Mouse (Mus musculus) left cerebral cortex, postnatal 4 days (tissue): ENCODE measurements around the gene Sec31a. TPM values are rescaled to one million over a fixed set of nuclear protein-coding genes. Genes with fewer than 3 reads are reported as not detected.
"Not testable (repeated sequence)": the region's sequence is repeated elsewhere in the genome, so short reads cannot be mapped to it uniquely, and the experiment has no call there.

Experiments used
- DNase-seq: peaks from one replicate; pipeline ENCODE4 v3.0.0-alpha.2; 2022
- intact Hi-C: fragments of 180-260 bp; cut with DNase I; formaldehyde crosslinking; loops from one replicate; pipeline ENCODE4 v1.15.1; 2025
- total RNA-seq, 2 experiments: library from RNA; stranded (reverse); gene quantifications; 2 replicates each; pipeline ENCODE4 v1.2.3; 2021

The Sec31a gene
- total RNA-seq, result 100 to 1,000 TPM; 104 to 115 TPM

GRCm38 (mm10) chr5:100415761-100416590 is at the start of gene Sec31a:
TSS of gene Sec31a (minus strand) at chr5:100416234.
- intact Hi-C loops, result no loop called here
- DNase-seq, result peak; percentile 98

- DNase-seq, result no peak
- intact Hi-C loops, result no loop called here
Observed at GRCm38 (mm10) chr5:100462374-100462773, 46.3 kb upstream of the Sec31a start.

- intact Hi-C loops, result no loop called here
- no peak for DNase-seq
Observed at GRCm38 (mm10) chr5:100461526-100461925, 45.5 kb upstream of the Sec31a start.

GRCm38 (mm10) chr5:100459468-100459867 is 43.4 kb upstream of the Sec31a start:
- no peak for DNase-seq
- intact Hi-C loops, result no loop called here

GRCm38 (mm10) chr5:100451871-100452270 is 35.8 kb upstream of the Sec31a start:
- DNase-seq, result no peak
- intact Hi-C loops, result no loop called here

- no peak for DNase-seq
- intact Hi-C loops, result loop anchor here (10.0 kb wide), 1 partner anchor 56 kb away; no protein-coding TSS in a partner anchor
Observed at GRCm38 (mm10) chr5:100438796-100439195, 22.8 kb upstream of the Sec31a start.

- intact Hi-C loops, result loop anchor here (10.0 kb wide), 1 partner anchor 57 kb away; no protein-coding TSS in a partner anchor
Observed at GRCm38 (mm10) chr5:100437917-100438316, 21.9 kb upstream of the Sec31a start.

GRCm38 (mm10) chr5:100437086-100437485 is 21.1 kb upstream of the Sec31a start:
- intact Hi-C loops, result loop anchor here (10.0 kb wide), 1 partner anchor 58 kb away; no protein-coding TSS in a partner anchor
- no peak for DNase-seq

More at GRCm38 (mm10) chr5:100437917-100438316, 21.9 kb upstream of the Sec31a start:
- DNase-seq, result no peak

- DNase-seq, result no peak
- intact Hi-C loops, result loop anchor here (10.0 kb wide), 1 partner anchor 64 kb away; no protein-coding TSS in a partner anchor
Observed at GRCm38 (mm10) chr5:100430966-100431365, 14.9 kb upstream of the Sec31a start.

GRCm38 (mm10) chr5:100430076-100430390 is 14.0 kb upstream of the Sec31a start:
- intact Hi-C loops, result loop anchor here (10.0 kb wide), 1 partner anchor 65 kb away; no protein-coding TSS in a partner anchor

GRCm38 (mm10) chr5:100429344-100430075 is 13.5 kb upstream of the Sec31a start:
- peak; percentile 96 for DNase-seq
- intact Hi-C loops, result loop anchor here (2.0 to 10.0 kb wide), 2 partner anchors 65 to 89 kb away; partner anchors contain the start of gene Cops4

More at GRCm38 (mm10) chr5:100430076-100430390, 14.0 kb upstream of the Sec31a start:
- no peak for DNase-seq

- intact Hi-C loops, result loop anchor here (2.0 kb wide), 1 partner anchor 90 kb away; the partner anchor contains the start of gene Cops4
- no peak for DNase-seq
Observed at GRCm38 (mm10) chr5:100428734-100429343, 12.8 kb upstream of the Sec31a start.

GRCm38 (mm10) chr5:100428031-100428733 is 12.1 kb upstream of the Sec31a start:
- intact Hi-C loops, result loop anchor here (2.0 kb wide), 1 partner anchor 91 kb away; the partner anchor contains the start of gene Cops4
- no peak for DNase-seq

GRCm38 (mm10) chr5:100427276-100427675 is 11.2 kb upstream of the Sec31a start:
- DNase-seq, result no peak
- intact Hi-C loops, result no loop called here

GRCm38 (mm10) chr5:100425823-100426222 is 9.8 kb upstream of the Sec31a start:
- DNase-seq, intact Hi-C loops: not testable (repeated sequence)

GRCm38 (mm10) chr5:100424252-100424651 is 8.2 kb upstream of the Sec31a start:
- intact Hi-C loops, result no loop called here
- DNase-seq, result no peak

- no peak for DNase-seq
- intact Hi-C loops, result no loop called here
Observed at GRCm38 (mm10) chr5:100423626-100424025, 7.6 kb upstream of the Sec31a start.

GRCm38 (mm10) chr5:100418861-100419260 is 2.8 kb upstream of the Sec31a start:
- intact Hi-C loops, result no loop called here
- no peak for DNase-seq

GRCm38 (mm10) chr5:100418077-100418476 is 2.0 kb upstream of the Sec31a start:
- no peak for DNase-seq
- intact Hi-C loops, result no loop called here
